25 mouse cellular contexts compared by ENCODE assay signal in genomic region chr19:7317716-7318115, GRCm38 (mm10). TPM values are rescaled to one million over a fixed set of nuclear protein-coding genes. Genes with fewer than 3 reads are reported as not detected.
A peak's percentile ranks its signal among the peaks of the same experiment; 100 is the strongest.
DNase-seq lines count a peak whose midpoint lies in the region; TF ChIP-seq lines count a peak whose summit lies in the region.
"Had no signal": no experiment of that assay in that cellular context is flagged by ENCODE, and none has a peak within 500 bp of the region (broad histone marks: within the 10 kb centered on the region; RNA-seq: fewer than 3 reads in every experiment).

No protein-coding gene starts in this region.

- peak; percentile 39 for DNase-seq in adrenal gland, postnatal 14 days
- DNase-seq in adrenal gland, adult 18-20 months (ENCODE audit: low spot score in 2 of 2), result no peak
- peak; percentile 42 for DNase-seq in testis, postnatal 14 days (ENCODE audit: low spot score)
- no peak for DNase-seq in testis, postnatal 10 days (ENCODE audit: low spot score)
- DNase-seq in heart, embryonic 10.5 days (ENCODE audit: low spot score), result no peak
- DNase-seq: adrenal gland, postnatal 10 days; cerebellum, adult 11-12 months; cerebellum, adult 8-10 months; cerebellum, postnatal 10 days; cerebellum, postnatal 36 days; embryo, embryonic 11 days; gastrocnemius, postnatal 10 days; gastrocnemius, postnatal 36 days; heart, adult 2 months had no signal

- H3K4me2 ChIP-seq in myocyte (ENCODE audit: low read depth), result peak overlapping the region; percentile 44
- H3K4me2 ChIP-seq: embryonic facial prominence, embryonic 13.5 days; forebrain, embryonic 12.5 days; forebrain, embryonic 15.5 days; heart, embryonic 11.5 days; hindbrain, embryonic 12.5 days; hindbrain, embryonic 15.5 days; intestine, embryonic 15.5 days had no signal

- WGBS in heart, embryonic 10.5 days, result 84% methylated on average over 4 of the region's 4 CpGs

- no peaks in the 10 kb centered on the region for H3K9me3 ChIP-seq in heart, embryonic 10.5 days
- H3K9me3 ChIP-seq: embryonic facial prominence, embryonic 10.5 days; embryonic facial prominence, embryonic 13.5 days; forebrain, embryonic 12.5 days; forebrain, embryonic 15.5 days; hindbrain, embryonic 12.5 days; hindbrain, embryonic 15.5 days; intestine, embryonic 15.5 days had no signal

- H3K4me3 ChIP-seq in myocyte, result no peak overlapping the region
- no peak overlapping the region for H3K4me3 ChIP-seq in heart, embryonic 10.5 days
- H3K4me3 ChIP-seq: embryonic facial prominence, embryonic 10.5 days; embryonic facial prominence, embryonic 13.5 days; erythroblast, embryonic 14.5 days; forebrain, embryonic 12.5 days; forebrain, embryonic 15.5 days; heart, adult 2 months; hindbrain, embryonic 12.5 days; hindbrain, embryonic 15.5 days; intestine, embryonic 15.5 days had no signal

- TF ChIP-seq POLR2A in myocyte (IDR thresholded peaks at IDR 0.05; ENCODE audit: insufficient read length, low read depth), result no peak

- no peaks in the 10 kb centered on the region for H3K27me3 ChIP-seq in myocyte (ENCODE audit: control insufficient read depth, insufficient read depth, insufficient read length)
- H3K27me3 ChIP-seq in heart, embryonic 10.5 days (ENCODE audit: insufficient read depth, poor library complexity, severe bottlenecking), result no peaks in the 10 kb centered on the region
- H3K27me3 ChIP-seq: embryonic facial prominence, embryonic 13.5 days; forebrain, embryonic 12.5 days; forebrain, embryonic 15.5 days; hindbrain, embryonic 12.5 days; hindbrain, embryonic 15.5 days; intestine, embryonic 15.5 days had no signal

- H3ac ChIP-seq in myocyte (ENCODE audit: control insufficient read depth, insufficient read length), result no peak overlapping the region

- no peaks in the 10 kb centered on the region for H3K36me3 ChIP-seq in myocyte (ENCODE audit: control insufficient read depth, insufficient read depth)
- no peaks in the 10 kb centered on the region for H3K36me3 ChIP-seq in heart, embryonic 10.5 days
- H3K36me3 ChIP-seq: embryonic facial prominence, embryonic 13.5 days; forebrain, embryonic 12.5 days; forebrain, embryonic 15.5 days; hindbrain, embryonic 12.5 days; hindbrain, embryonic 15.5 days; intestine, embryonic 15.5 days had no signal

- H3K27ac ChIP-seq in heart, embryonic 10.5 days, result no peak overlapping the region
- H3K27ac ChIP-seq: embryonic facial prominence, embryonic 10.5 days; embryonic facial prominence, embryonic 13.5 days; forebrain, embryonic 12.5 days; forebrain, embryonic 15.5 days; heart, adult 2 months; hindbrain, embryonic 12.5 days; hindbrain, embryonic 15.5 days; intestine, embryonic 15.5 days had no signal

- peaks cover 9% of the 10 kb centered on the region; the same call in 1 of the 2 replicates for H3K4me1 ChIP-seq in heart, embryonic 10.5 days
- H3K4me1 ChIP-seq: intestine, embryonic 15.5 days had no signal

- H3K79me2 ChIP-seq in myocyte (ENCODE audit: control insufficient read depth, insufficient read depth), result peaks cover 89% of the 10 kb centered on the region

TF ChIP-seq in myocyte, 11 proteins besides CTCF, POLR2A, EP300 and RAD21:
- no peak for TF ChIP-seq MYOD1 (IDR thresholded peaks at IDR 0.05; ENCODE audit: control insufficient read depth in 1 of 3, insufficient read length in 2 of 3, low read depth in 2 of 3)
- TF ChIP-seq REST (IDR thresholded peaks at IDR 0.05; ENCODE audit: insufficient read depth, insufficient read length), result no peak
- TF ChIP-seq MAX (IDR thresholded peaks at IDR 0.05; ENCODE audit: low read depth), result no peak
- no peak for TF ChIP-seq TCF12 (IDR thresholded peaks at IDR 0.05; ENCODE audit: insufficient read depth, poor library complexity, severe bottlenecking)
- TF ChIP-seq POLR2AphosphoS2 (IDR thresholded peaks at IDR 0.05; ENCODE audit: insufficient read length, low read depth), result no peak
- TF ChIP-seq USF1 (IDR thresholded peaks at IDR 0.05; ENCODE audit: low read depth), result no peak
- TF ChIP-seq SRF (IDR thresholded peaks at IDR 0.05; ENCODE audit: control insufficient read depth, insufficient read length, low read depth), result no peak
- TF ChIP-seq CEBPB (IDR thresholded peaks at IDR 0.05; ENCODE audit: insufficient read depth, poor library complexity, severe bottlenecking), result no peak
- TF ChIP-seq TCF3 (IDR thresholded peaks at IDR 0.05; ENCODE audit: insufficient read length, low read depth), result no peak
- no peak for TF ChIP-seq E2F4 (IDR thresholded peaks at IDR 0.05; ENCODE audit: insufficient read depth)

RNA-seq across cellular contexts. Expression of gene Mark2, which starts 23.9 kb away (rescaled TPM):
- total RNA-seq in adrenal gland, postnatal 14 days (2021), result 70.0 and 85.3 TPM in 2 replicates
- 10 to 100 TPM; 63.5 to 64.0 TPM for total RNA-seq in adrenal gland, adult 18-20 months (2021)
- polyA plus RNA-seq in myocyte (2012; fragmentation: generic; extraction: Trizol), result 33.7 TPM
- polyA plus RNA-seq in heart, embryonic 10.5 days (2016; fragmentation: Nextera tagmentation; extraction: Ambion mirVana), result 37.4 and 50.6 TPM in 2 replicates

RNA-seq across cellular contexts. Expression of gene Rcor2, which starts 50.6 kb away (rescaled TPM):
- 3.4 and 4.1 TPM in 2 replicates for total RNA-seq in adrenal gland, postnatal 14 days (2021)
- 1 to 10 TPM; 1.5 to 2.5 TPM for total RNA-seq in adrenal gland, adult 18-20 months (2021)
- polyA plus RNA-seq in myocyte (2012; fragmentation: generic; extraction: Trizol), result 34.1 TPM
- 18.5 and 27.1 TPM in 2 replicates for polyA plus RNA-seq in heart, embryonic 10.5 days (2016; fragmentation: Nextera tagmentation; extraction: Ambion mirVana)
- polyA plus RNA-seq: activated CD4-positive, CD25-positive, alpha-beta regulatory T cell, adult 4 months had no signal

Comparison
In these comparisons a context has a peak if more than half of its experiments do, and no peak if none do; other contexts are left out.
1. DNase-seq: peak in adrenal gland, postnatal 14 days (single experiment) and testis, postnatal 14 days (single experiment); none in adrenal gland, adult 18-20 months (0 of 2), testis, postnatal 10 days (single experiment) and heart, embryonic 10.5 days (single experiment).